Mouse (Mus musculus) C2C12 (cell line): ENCODE data around the gene Cd27.
A peak's percentile ranks its signal among the peaks of the same experiment; 100 is the strongest.

Experiments
- CEBPB ChIP-seq: IDR thresholded peaks from one replicate; pipeline ENCODE4 v1.6.1; 2011; ENCODE audit warnings: low read depth, mild to moderate bottlenecking, control low read depth, moderate library complexity
- CTCF ChIP-seq: IDR thresholded peaks from one replicate; pipeline ENCODE4 v1.5.1; 2011; ENCODE audit not compliant: control insufficient read depth, insufficient read depth, insufficient read length
- FOSL1 ChIP-seq: IDR thresholded peaks from one replicate; pipeline ENCODE4 v1.8.0; 2011; ENCODE audit warnings: mild to moderate bottlenecking, low read length; ENCODE audit not compliant: poor library complexity, insufficient read depth, severe bottlenecking
- MAX ChIP-seq: IDR thresholded peaks from one replicate; pipeline ENCODE4 v1.6.1; 2011; ENCODE audit warnings: mild to moderate bottlenecking, control low read depth
- MYOD1 ChIP-seq: IDR thresholded peaks from one replicate; pipeline ENCODE4 v1.6.1; 2011; ENCODE audit warnings: low read depth; ENCODE audit not compliant: control insufficient read depth, insufficient read length
- USF1 ChIP-seq: IDR thresholded peaks from one replicate; pipeline ENCODE4 v1.6.1; 2011; ENCODE audit warnings: low read depth, mild to moderate bottlenecking, control low read depth, moderate library complexity

DNA sequence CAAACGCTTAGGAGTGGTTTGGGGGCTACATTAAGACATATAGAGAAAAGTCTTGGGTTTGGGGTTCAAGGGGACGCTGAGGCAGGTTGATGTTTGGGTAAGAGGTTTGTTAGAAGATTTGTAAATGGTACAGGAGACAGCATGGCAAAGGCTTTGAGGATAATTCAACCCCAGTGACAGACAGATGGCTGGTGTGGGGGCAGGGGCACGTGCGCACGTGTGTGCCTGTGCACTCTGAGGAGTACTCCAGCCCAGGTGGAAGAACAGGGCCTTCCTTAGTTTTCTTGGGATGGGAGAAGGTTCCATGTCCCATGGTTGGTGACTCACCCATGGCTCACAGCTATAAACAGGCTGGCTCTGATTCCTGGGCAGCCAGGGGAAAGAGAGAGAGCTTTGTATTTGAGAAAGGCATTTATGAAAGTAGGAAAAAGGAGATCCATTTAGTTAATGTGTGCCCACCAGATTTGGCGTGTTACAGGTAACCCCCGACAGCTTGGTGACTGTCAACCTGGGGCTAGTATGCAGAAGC lies 18.8 kb upstream of the Cd27 start:
- TF ChIP-seq CTCF (no peak), MAX (no peak), USF1 (peak; percentile 7), FOSL1 (peak; percentile 58), MYOD1 (no peak), CEBPB (no peak)
